Mouse (Mus musculus): Measurements from ENCODE around the gene Bcl6. TPM values are rescaled to one million over a fixed set of nuclear protein-coding genes. Genes with fewer than 3 reads are reported as not detected.
A peak's percentile ranks its signal among the peaks of the same experiment; 100 is the strongest.

Bcl6 gene
- polyA plus RNA-seq, 1 experiment from 2014 or later: 0.24 TPM

GRCm38 (mm10) chr16:23981925-23982851, 6.5 kb downstream of the Bcl6 start:
- Histone ChIP-seq H3K4me2 (peak overlapping the region; percentile 71), H3K36me3 (no peaks in the 10 kb centered on the region), H3K9me3 (replicated peaks) (no peaks in the 10 kb centered on the region), H3K4me3 (replicated peaks) (peak overlapping the region; percentile 45), H3K9ac (0 out of 2 replicates have a peak overlapping the region, but pooled peaks have one; percentile 26), H3K4me1 (replicated peaks) (peaks cover 45% of the 10 kb centered on the region), H3K27me3 (peaks cover 83% of the 10 kb centered on the region), H3K27ac (no peak overlapping the region)
- peak; percentile 70 for ATAC-seq (ENCODE audit: low read depth)
- 3% methylated on average over 28 of the region's 28 CpGs for WGBS (ENCODE audit: insufficient replicate concordance)
- peak; percentile 50 for DNase-seq

GRCm38 (mm10) chr16:23980991-23981720, 7.5 kb downstream of the Bcl6 start:
- H3K4me1 ChIP-seq (replicated peaks): peaks cover 38% of the 10 kb centered on the region
- peak overlapping the region; percentile 71 for H3K4me2 ChIP-seq
- DNase-seq (no peak), ATAC-seq (ENCODE audit: low read depth) (no peak)
- peak overlapping the region; percentile 43 for H3K4me3 ChIP-seq (replicated peaks)
- H3K9ac ChIP-seq: peak overlapping the region; percentile 41; the same call in 1 of the 2 replicates
- no peaks in the 10 kb centered on the region for H3K36me3 ChIP-seq
- 3% methylated on average over 32 of the region's 32 CpGs for WGBS (ENCODE audit: insufficient replicate concordance)
- H3K9me3 ChIP-seq (replicated peaks): no peaks in the 10 kb centered on the region
- no peak overlapping the region for H3K27ac ChIP-seq
- H3K27me3 ChIP-seq: peaks cover 73% of the 10 kb centered on the region

DNA sequence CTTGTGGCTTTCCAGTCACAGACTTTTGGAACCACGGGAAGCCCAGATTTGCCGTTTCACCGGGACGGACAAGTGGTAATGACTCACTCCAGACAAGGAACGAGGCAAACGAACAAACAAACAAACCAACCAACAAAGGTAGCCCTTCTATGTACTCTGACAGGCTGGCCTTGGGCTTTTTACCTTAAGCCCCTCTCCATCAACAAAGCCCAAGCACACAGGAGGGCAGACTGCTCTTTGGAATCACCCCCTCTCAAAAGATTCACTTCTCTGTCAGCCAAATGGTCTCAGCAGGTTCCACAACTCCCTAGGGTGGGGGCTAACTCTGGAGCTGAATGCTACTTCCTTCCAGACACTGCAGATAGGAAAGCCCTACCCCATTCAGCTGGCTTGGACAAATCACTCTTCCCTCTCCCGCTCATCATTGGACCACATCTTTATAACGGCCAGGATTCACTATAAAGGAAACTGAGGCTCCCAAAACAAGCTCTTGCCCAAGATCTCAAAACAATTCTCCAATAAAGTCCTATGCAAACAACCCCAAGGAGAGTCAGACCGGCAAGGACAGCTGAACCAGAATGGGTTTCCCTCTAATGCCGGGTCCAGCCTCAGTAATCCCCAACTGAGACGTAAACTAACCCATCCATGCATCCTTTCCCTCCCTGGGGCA, 8.3 kb downstream of the Bcl6 start:
- no peak overlapping the region for H3K27ac ChIP-seq
- peaks cover 65% of the 10 kb centered on the region for H3K27me3 ChIP-seq
- DNase-seq (no peak), ATAC-seq (ENCODE audit: low read depth) (no peak)
- H3K4me3 ChIP-seq (replicated peaks): no peak overlapping the region
- H3K9me3 ChIP-seq (replicated peaks): no peaks in the 10 kb centered on the region
- no peaks in the 10 kb centered on the region for H3K36me3 ChIP-seq
- peak overlapping the region; percentile 71 for H3K4me2 ChIP-seq
- 8% methylated on average over 11 of the region's 11 CpGs for WGBS (ENCODE audit: insufficient replicate concordance)
- H3K9ac ChIP-seq: peak overlapping the region; percentile 41; the same call in 1 of the 2 replicates
- H3K4me1 ChIP-seq (replicated peaks): peaks cover 38% of the 10 kb centered on the region

- Histone ChIP-seq H3K4me2 (no peak overlapping the region), H3K9me3 (replicated peaks) (no peaks in the 10 kb centered on the region), H3K36me3 (no peaks in the 10 kb centered on the region), H3K4me3 (replicated peaks) (no peak overlapping the region), H3K9ac (no peak overlapping the region), H3K27ac (no peak overlapping the region), H3K4me1 (replicated peaks) (peaks cover 31% of the 10 kb centered on the region), H3K27me3 (peaks cover 56% of the 10 kb centered on the region)
- ATAC-seq (ENCODE audit: low read depth): no peak
- DNase-seq: no peak
- 76% methylated on average over 9 of the region's 9 CpGs for WGBS (ENCODE audit: insufficient replicate concordance)
These were observed 9.2 kb downstream of the Bcl6 start for GRCm38 (mm10) chr16:23979446-23979845.

- Histone ChIP-seq H3K9ac (no peak overlapping the region), H3K4me1 (replicated peaks) (peaks cover 26% of the 10 kb centered on the region), H3K4me3 (replicated peaks) (no peak overlapping the region), H3K9me3 (replicated peaks) (no peaks in the 10 kb centered on the region), H3K27me3 (peaks cover 46% of the 10 kb centered on the region), H3K36me3 (no peaks in the 10 kb centered on the region), H3K27ac (no peak overlapping the region), H3K4me2 (no peak overlapping the region)
- ATAC-seq (ENCODE audit: low read depth) (no peak), DNase-seq (no peak)
- 67% methylated on average over 4 of the region's 4 CpGs for WGBS (ENCODE audit: insufficient replicate concordance)
These were observed 10.2 kb downstream of the Bcl6 start for GRCm38 (mm10) chr16:23978495-23978894.

GRCm38 (mm10) chr16:23977732-23978131, 10.9 kb downstream of the Bcl6 start:
- no peak overlapping the region for H3K4me2 ChIP-seq
- peaks cover 39% of the 10 kb centered on the region for H3K27me3 ChIP-seq
- H3K36me3 ChIP-seq: no peaks in the 10 kb centered on the region
- no peaks in the 10 kb centered on the region for H3K9me3 ChIP-seq (replicated peaks)
- no peak for ATAC-seq (ENCODE audit: low read depth)
- 48% methylated on average over 3 of the region's 3 CpGs for WGBS (ENCODE audit: insufficient replicate concordance)
- no peak for DNase-seq
- H3K4me3 ChIP-seq (replicated peaks): no peak overlapping the region
- no peak overlapping the region for H3K27ac ChIP-seq
- no peak overlapping the region for H3K9ac ChIP-seq
- peaks cover 22% of the 10 kb centered on the region; the same call in 1 of the 2 replicates for H3K4me1 ChIP-seq (replicated peaks)

GRCm38 (mm10) chr16:23976196-23976595, 12.5 kb downstream of the Bcl6 start:
- Histone ChIP-seq H3K27me3 (peaks cover 23% of the 10 kb centered on the region), H3K27ac (no peak overlapping the region), H3K9ac (no peak overlapping the region), H3K36me3 (no peaks in the 10 kb centered on the region), H3K4me1 (replicated peaks) (peaks cover 19% of the 10 kb centered on the region), H3K4me3 (replicated peaks) (no peak overlapping the region), H3K4me2 (no peak overlapping the region), H3K9me3 (replicated peaks) (no peaks in the 10 kb centered on the region)
- 62% methylated on average over 2 of the region's 2 CpGs for WGBS (ENCODE audit: insufficient replicate concordance)
- ATAC-seq (ENCODE audit: low read depth): no peak
- DNase-seq: no peak

GRCm38 (mm10) chr16:23973635-23974367, 14.9 kb downstream of the Bcl6 start:
- H3K36me3 ChIP-seq: no peaks in the 10 kb centered on the region
- 58% methylated on average over 9 of the region's 9 CpGs for WGBS (ENCODE audit: insufficient replicate concordance)
- ATAC-seq (ENCODE audit: low read depth) (no peak), DNase-seq (no peak)
- no peaks in the 10 kb centered on the region for H3K27me3 ChIP-seq
- peaks cover 6% of the 10 kb centered on the region; the same call in 1 of the 2 replicates for H3K4me1 ChIP-seq (replicated peaks)
- H3K9me3 ChIP-seq (replicated peaks): no peaks in the 10 kb centered on the region
- no peak overlapping the region for H3K4me3 ChIP-seq (replicated peaks)
- H3K9ac ChIP-seq: no peak overlapping the region
- no peak overlapping the region for H3K4me2 ChIP-seq
- H3K27ac ChIP-seq: no peak overlapping the region

- Histone ChIP-seq H3K27me3 (no peaks in the 10 kb centered on the region), H3K4me1 (replicated peaks) (peaks cover 6% of the 10 kb centered on the region; the same call in 1 of the 2 replicates), H3K4me2 (no peak overlapping the region), H3K9me3 (replicated peaks) (no peaks in the 10 kb centered on the region), H3K27ac (no peak overlapping the region), H3K36me3 (peaks cover 3% of the 10 kb centered on the region), H3K9ac (no peak overlapping the region), H3K4me3 (replicated peaks) (no peak overlapping the region)
- DNase-seq (no peak), ATAC-seq (ENCODE audit: low read depth) (no peak)
- 72% methylated on average over 11 of the region's 11 CpGs for WGBS (ENCODE audit: insufficient replicate concordance)
These were observed 15.8 kb downstream of the Bcl6 start for GRCm38 (mm10) chr16:23972901-23973300.

DNA sequence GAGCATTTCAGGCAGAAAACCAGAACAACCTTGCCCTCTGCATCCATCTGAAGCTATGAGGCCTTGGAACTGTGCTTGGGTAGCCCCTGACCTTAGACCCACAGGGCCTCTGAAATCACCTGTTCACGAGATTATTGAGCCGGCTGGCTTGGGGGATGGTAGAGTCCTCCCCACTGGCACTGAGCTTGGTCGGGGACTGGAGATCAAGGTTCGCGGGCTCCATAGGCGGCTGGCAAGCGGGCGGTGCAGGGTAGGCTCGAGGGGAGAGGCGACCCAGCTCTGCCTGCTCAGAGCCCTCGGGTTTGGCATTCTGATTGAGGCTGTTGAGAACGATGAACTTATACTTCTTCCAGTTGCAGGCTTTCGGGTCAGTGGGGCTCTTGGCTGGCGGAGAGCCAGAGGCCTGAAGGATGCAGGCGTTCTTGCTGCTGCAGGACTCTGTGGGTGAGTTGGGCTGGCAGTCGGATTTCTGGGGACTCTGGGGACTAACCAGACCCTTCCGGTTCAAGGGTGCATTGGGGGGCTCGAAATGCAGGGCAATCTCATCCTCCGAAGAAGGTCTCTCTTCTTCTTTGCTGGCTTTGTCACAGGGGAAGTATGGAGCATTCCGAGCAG, 16.4 kb downstream of the Bcl6 start:
- no peak overlapping the region for H3K9ac ChIP-seq

More for the DNA sequence above, 16.4 kb downstream of the Bcl6 start:
- H3K27me3 ChIP-seq: no peaks in the 10 kb centered on the region
- no peak overlapping the region for H3K4me2 ChIP-seq
- H3K4me1 ChIP-seq (replicated peaks): peaks cover 6% of the 10 kb centered on the region; the same call in 1 of the 2 replicates
- H3K36me3 ChIP-seq: peaks cover 6% of the 10 kb centered on the region
- 0 out of 2 replicates have a peak, but pooled peaks cover 4% of the 10 kb centered on the region for H3K9me3 ChIP-seq (replicated peaks)
- ATAC-seq (ENCODE audit: low read depth): peak; percentile 53
- WGBS (ENCODE audit: insufficient replicate concordance): 70% methylated on average over 20 of the region's 20 CpGs
- H3K4me3 ChIP-seq (replicated peaks): no peak overlapping the region
- H3K27ac ChIP-seq: no peak overlapping the region
- no peak for DNase-seq

All from liver, embryonic 13.5 days (tissue).